Mouse (Mus musculus): ENCODE results near the gene Zfp655. TPM values are rescaled to one million over a fixed set of nuclear protein-coding genes. Genes with fewer than 3 reads are reported as not detected.
"Not testable (repeated sequence)": the region's sequence is repeated elsewhere in the genome, so short reads cannot be mapped to it uniquely, and the experiment has no call there.

The Zfp655 gene
- total RNA-seq, 2 experiments from 2014 or later: 12.4 to 14.9 TPM

DNA sequence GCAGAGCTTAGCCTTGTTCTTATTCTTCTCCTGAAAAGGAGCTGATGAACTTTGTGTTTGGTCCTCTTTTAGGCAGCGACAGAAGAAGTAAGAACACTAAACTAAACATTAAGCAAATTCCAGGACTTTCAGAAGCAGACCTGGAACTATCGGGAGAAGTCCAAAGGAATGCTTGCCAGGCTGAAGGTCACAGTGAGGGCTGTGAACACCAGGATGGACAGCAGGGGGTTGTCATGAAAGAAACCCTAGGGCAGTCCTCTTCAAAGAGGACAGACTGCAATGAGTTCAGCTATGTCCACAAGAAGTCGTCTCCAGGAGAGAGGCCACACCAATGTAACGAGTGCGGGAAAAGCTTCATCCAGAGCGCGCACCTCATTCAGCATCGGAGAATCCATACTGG is 11.5 kb upstream of the Zfp655 start:
- DNase-seq (ENCODE audit: low spot score): no peak

DNA sequence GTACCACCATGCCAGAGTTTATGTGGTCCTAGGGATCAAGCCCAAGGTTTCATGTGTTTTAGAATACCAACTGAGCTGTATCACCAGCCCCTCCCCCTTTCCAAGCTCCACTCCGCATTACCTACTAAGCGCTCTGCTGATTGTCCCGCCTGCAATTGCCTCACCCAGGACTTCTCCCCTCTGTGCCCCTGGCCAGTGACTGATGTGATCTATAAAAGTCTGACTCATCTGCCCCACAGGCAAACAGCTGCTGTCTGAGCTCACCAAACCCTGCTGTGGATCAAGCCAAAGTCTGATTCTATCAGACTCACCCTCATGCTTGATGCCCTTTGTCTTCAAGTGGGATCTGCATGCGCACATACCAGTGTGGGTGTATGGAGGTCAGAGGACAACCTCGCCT is 8.7 kb upstream of the Zfp655 start:
- DNase-seq (ENCODE audit: low spot score): no peak

DNA sequence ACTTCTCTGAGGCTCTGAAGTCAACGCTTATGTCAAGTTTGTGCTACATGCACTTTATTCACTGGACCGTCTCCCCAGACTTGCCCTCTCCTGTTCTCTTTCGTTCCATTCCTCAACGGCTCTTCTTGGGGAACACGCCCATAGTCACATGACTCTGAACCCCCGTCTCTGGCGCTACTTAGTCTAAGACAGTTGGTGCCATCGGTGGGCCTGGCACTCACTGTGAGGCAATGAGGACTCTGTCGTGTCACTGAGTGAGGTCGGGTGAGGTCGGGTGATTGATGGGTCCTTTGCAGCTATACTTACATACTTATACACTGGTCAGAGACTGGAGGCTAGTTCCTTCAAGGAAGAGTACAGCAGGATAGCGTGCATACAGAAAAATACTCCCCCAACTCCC is 8.1 kb upstream of the Zfp655 start:
- no peak for DNase-seq (ENCODE audit: low spot score)

DNA sequence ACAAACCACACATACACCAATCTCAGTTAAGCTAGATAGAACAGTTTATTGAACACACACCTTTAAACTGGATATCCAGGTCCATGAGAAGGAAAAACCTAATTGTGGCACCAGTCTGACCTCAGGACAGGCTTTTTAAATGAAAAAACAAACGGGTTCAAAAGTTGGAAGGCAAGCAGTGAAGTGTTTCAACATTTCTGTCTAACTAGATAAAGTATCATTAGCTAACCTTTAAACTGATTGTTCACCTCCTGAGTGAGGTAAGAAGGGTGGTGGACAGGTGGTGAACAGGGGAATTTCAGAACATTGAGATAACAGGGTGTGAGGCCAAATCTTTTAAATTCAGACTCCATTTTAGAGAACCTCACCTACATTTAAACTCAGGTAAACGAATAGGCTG is 5.1 kb upstream of the Zfp655 start:
- no peak for DNase-seq (ENCODE audit: low spot score)

GRCm38 (mm10) chr5:145229283-145229682 is 2.2 kb upstream of the Zfp655 start:
- DNase-seq (ENCODE audit: low spot score): not testable (repeated sequence)

GRCm38 (mm10) chr5:145230641-145231040 is 874 bp upstream of the Zfp655 start:
- no peak for DNase-seq (ENCODE audit: low spot score)

DNA sequence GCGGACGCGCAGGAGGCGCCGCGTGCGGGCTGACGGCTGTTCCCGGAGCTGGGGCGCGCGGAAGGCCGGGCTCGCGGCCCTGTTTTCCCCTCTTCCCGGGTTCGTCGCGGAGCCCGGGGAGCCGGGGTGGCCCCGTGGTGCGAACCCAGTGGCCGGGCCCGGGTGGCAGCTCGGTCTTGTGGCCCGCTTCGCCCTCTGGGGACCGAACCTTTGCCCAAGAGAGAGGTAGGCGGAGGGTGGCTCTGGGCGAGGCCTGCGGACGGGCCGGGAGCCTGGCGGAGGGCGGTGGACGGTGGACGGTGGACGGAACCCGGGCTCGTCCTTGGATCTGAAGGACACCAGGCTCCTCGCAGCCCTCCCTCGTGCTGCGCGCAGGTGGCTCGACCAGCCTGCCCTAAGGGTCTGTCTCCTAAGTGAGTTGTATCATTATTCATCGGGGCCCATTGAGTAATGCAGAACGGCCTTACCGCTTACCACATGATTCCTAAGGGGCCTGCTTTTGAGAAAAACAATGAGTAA is 437 bp downstream of the Zfp655 start:
- DNase-seq (ENCODE audit: low spot score): no peak

DNA sequence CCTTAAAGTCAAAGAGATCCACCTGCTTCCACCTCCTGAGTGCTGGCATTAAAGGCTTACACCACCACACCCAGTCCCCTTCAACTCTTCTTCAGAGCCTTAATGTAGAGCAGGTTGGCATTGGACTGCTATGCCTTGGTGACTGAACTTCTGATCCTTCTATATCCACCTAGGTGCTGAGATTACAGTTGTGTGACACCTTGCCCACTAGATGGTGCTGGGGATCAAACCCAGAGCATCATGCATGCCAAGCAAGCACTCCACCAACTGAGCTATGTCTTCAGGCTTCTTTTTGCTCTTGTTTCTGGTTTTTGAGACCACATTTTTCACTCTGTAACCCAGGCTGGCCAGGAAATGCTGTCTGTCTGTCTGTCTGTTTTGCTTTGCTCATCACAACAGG is 3.1 kb downstream of the Zfp655 start:
- DNase-seq (ENCODE audit: low spot score): peak; percentile 6

DNA sequence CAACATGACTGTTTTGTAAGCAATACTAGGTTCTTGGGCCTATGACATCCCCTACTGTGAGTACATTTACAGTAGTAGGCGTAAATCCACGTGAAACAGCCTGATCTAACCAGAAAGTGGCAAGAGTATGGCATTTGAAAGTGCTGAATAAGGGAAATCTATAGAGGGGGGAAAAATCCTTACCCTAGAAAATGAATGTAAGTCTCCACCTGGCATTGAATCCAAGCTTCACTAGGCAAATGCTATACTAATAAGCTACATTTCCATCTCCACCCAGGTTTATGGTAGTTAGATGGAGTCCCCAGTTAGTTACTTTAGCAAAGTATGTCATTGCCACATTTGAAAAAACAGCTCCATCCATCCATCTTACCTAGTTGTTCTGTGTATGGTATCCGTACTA is 18.0 kb downstream of the Zfp655 start:
- no peak for DNase-seq (ENCODE audit: low spot score)

DNA sequence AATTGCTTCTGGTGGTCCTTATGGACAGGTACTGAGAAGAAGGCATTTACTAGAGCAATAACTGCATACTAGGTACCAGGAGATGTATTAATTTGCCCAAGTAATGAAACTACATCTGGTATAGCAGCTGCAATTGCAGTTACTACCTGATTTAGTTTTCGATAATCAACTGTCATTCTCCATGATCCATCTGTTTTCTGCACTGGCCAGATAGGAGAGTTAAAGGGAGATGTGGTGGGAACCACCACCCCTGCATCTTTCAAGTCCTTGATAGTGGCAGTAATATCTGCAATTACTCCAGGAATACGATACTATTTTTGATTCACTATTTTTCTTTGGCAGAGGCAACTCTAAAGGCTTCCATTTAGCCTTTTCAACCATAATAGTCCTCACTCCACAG is 42.1 kb downstream of the Zfp655 start:
- DNase-seq (ENCODE audit: low spot score): not testable (repeated sequence)

DNA sequence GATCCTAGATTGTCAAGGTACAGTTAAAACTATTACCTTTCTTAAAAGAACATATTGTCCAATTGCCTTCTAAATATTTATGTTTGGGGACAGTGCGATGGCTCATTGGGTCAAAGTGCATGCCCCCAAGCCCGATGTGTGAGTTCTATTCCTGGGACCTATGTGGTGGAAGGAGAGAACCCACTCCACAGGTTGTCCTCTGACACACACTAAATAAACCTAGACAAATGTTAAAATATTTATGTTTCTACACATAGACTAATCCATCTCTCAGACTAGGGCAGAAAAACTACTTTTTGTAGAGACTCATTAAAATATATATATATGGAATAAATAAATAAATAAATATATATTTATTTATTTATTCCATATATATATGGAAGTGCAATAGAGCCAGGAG is 48.4 kb downstream of the Zfp655 start:
- DNase-seq (ENCODE audit: low spot score): no peak

GRCm38 (mm10) chr5:145280371-145281143 is 49.0 kb downstream of the Zfp655 start, which contains the start of gene Zscan25:
Gene Zscan25 (plus strand): TSS chr5:145280500.
- peak; percentile 92 for DNase-seq (ENCODE audit: low spot score)

DNA sequence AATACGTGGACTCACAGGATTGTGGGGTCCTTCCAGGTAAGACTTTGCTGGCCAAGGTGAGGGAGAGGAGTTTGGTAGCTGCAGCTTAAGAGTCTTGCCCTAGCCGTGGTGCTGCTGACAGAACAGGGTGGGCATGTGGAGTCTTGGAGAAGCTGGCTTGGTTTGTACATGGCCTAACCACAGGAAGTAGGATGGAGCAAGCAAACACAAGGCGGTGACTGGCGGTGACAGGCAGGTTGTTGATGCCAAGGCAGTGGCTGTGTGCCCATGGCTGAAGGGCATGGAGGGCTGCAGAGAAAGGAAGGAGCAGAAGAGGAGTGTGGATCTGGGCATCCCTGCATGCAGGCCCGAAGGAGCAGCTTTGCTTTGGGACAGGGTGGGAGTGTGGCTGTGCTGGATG is 56.9 kb downstream of the Zfp655 start:
- DNase-seq (ENCODE audit: low spot score): no peak

- DNase-seq (ENCODE audit: low spot score): no peak
Measured at GRCm38 (mm10) chr5:145290697-145291096, 59.2 kb downstream of the Zfp655 start.

DNA sequence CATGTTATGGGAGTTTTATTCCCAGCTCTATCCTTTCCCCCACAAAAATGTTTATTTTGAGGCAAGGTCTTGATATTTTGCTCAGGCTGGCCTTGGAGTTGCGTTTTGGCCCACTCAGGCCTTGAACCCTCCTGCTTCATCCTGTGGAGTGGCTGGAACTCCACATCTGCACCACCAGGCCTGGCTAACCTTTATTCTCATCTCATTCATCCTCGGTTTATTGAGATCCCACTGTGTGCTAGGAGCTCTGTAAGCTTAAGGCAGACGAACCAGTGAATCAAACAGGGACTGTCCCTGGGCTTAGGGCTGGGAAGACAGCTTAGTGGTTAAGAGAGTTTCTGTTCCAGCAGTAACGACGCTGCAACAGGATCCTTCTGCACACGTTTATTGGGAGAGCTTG is 60.9 kb downstream of the Zfp655 start:
- no peak for DNase-seq (ENCODE audit: low spot score)

Other genes with a start within 250 kb of the Zfp655 start
- not detected for gene Gm4871, start 199.0 kb upstream of the Zfp655 start, total RNA-seq (2021)
- not detected for gene 1700018F24Rik, start 188.7 kb upstream of the Zfp655 start, total RNA-seq (2021)
- 10 to 100 TPM; 23.6 to 30.9 TPM for gene Arpc1a, start 147.9 kb upstream of the Zfp655 start, total RNA-seq (2021)
- gene Kpna7, start 147.7 kb upstream of the Zfp655 start, total RNA-seq (2021): not detected
- gene Arpc1b, start 117.5 kb upstream of the Zfp655 start, total RNA-seq (2021): 10 to 100 TPM; 17.2 to 25.7 TPM
- 10 to 100 TPM; 56.0 to 56.6 TPM for gene Pdap1, start 91.5 kb upstream of the Zfp655 start, total RNA-seq (2021)
- 10 to 100 TPM; 48.5 to 54.9 TPM for gene Bud31, start 91.4 kb upstream of the Zfp655 start, total RNA-seq (2021)
- gene Ptcd1, start 64.6 kb upstream of the Zfp655 start, total RNA-seq (2021): 10 to 100 TPM; 10.6 to 10.8 TPM
- gene Cpsf4, start 64.5 kb upstream of the Zfp655 start, total RNA-seq (2021): 1 to 10 TPM; 9.2 to 9.5 TPM
- gene Atp5j2, start 39.7 kb upstream of the Zfp655 start, total RNA-seq (2021): 100 to 1,000 TPM; 688 to 719 TPM
- 10 to 100 TPM in 1 of 2 experiments, 1 to 10 TPM in 1; 8.7 to 11.8 TPM for gene Zkscan14, start 29.8 kb upstream of the Zfp655 start, total RNA-seq (2021)
- gene Zkscan5, start 27.2 kb upstream of the Zfp655 start, total RNA-seq (2021): 1 to 10 TPM; 8.5 to 9.6 TPM
- gene Zscan25, start 48.8 kb downstream of the Zfp655 start, total RNA-seq (2021): 1 to 10 TPM; 7.9 to 8.0 TPM
- not detected for gene Cyp3a57, start 113.6 kb downstream of the Zfp655 start, total RNA-seq (2021)
- not detected for gene Cyp3a16, start 238.0 kb downstream of the Zfp655 start, total RNA-seq (2021)

All from gastrocnemius, adult 18-20 months (tissue).